Mouse (Mus musculus) gastrocnemius, postnatal 36 days (tissue): ENCODE data around the gene Nudt2. TPM values are rescaled to one million over a fixed set of nuclear protein-coding genes. Genes with fewer than 3 reads are reported as not detected.

Experiments
- DNase-seq, 2 experiments: peaks; one replicate each; pipeline ENCODE4 v3.0.0; 2022
- intact Hi-C: fragments of 180-260 bp; cut with DNase I; formaldehyde crosslinking; loops from one replicate; pipeline ENCODE4 v1.15.1; 2025
- total RNA-seq, 2 experiments: library from RNA; stranded (reverse); gene quantifications; 2 replicates each; pipeline ENCODE4 v1.2.3; 2021

Gene Nudt2
- total RNA-seq, 2 experiments from 2014 or later = 21.9 to 22.4 TPM

GRCm38 (mm10) chr4:41481601-41482017, 16.7 kb downstream of the Nudt2 start:
- intact Hi-C loops = no loop called here
- peak; percentile 54 to 74 for DNase-seq

- intact Hi-C loops = no loop called here
- DNase-seq = no peak
Observed at GRCm38 (mm10) chr4:41492951-41493350, 28.0 kb downstream of the Nudt2 start.

- intact Hi-C loops = no loop called here
- no peak for DNase-seq
Observed at GRCm38 (mm10) chr4:41493464-41494116, 28.6 kb downstream of the Nudt2 start.

- no peak for DNase-seq
- intact Hi-C loops = no loop called here
Observed at GRCm38 (mm10) chr4:41494378-41494777, 29.4 kb downstream of the Nudt2 start.

GRCm38 (mm10) chr4:41495076-41495475, 30.1 kb downstream of the Nudt2 start:
- intact Hi-C loops = no loop called here
- no peak for DNase-seq

- no peak for DNase-seq
- intact Hi-C loops = no loop called here
Observed at GRCm38 (mm10) chr4:41495850-41496249, 30.9 kb downstream of the Nudt2 start.

GRCm38 (mm10) chr4:41497046-41497445, 32.1 kb downstream of the Nudt2 start:
- intact Hi-C loops = no loop called here

GRCm38 (mm10) chr4:41497579-41497978, 32.6 kb downstream of the Nudt2 start:
- DNase-seq = no peak
- intact Hi-C loops = no loop called here

More at GRCm38 (mm10) chr4:41497046-41497445, 32.1 kb downstream of the Nudt2 start:
- no peak for DNase-seq

GRCm38 (mm10) chr4:41497995-41498845, 33.3 kb downstream of the Nudt2 start:
- no peak for DNase-seq
- intact Hi-C loops = loop anchor here (2.0 kb wide), 1 partner anchor 13 kb away; no protein-coding TSS in a partner anchor

GRCm38 (mm10) chr4:41498921-41499391, 34.0 kb downstream of the Nudt2 start:
- intact Hi-C loops = loop anchor here (2.0 kb wide), 1 partner anchor 14 kb away; no protein-coding TSS in a partner anchor
- no peak for DNase-seq

- intact Hi-C loops = loop anchor here (2.0 kb wide), 1 partner anchor 15 kb away; no protein-coding TSS in a partner anchor
- DNase-seq = no peak
Observed at GRCm38 (mm10) chr4:41499619-41500018, 34.7 kb downstream of the Nudt2 start.

GRCm38 (mm10) chr4:41500787-41501186, 35.8 kb downstream of the Nudt2 start:
- DNase-seq = no peak
- intact Hi-C loops = no loop called here

- DNase-seq = peak in 1 of 2 experiments; percentile 35
- intact Hi-C loops = no loop called here
Observed at GRCm38 (mm10) chr4:41502171-41502940, 37.4 kb downstream of the Nudt2 start.

GRCm38 (mm10) chr4:41502986-41503412, 38.0 kb downstream of the Nudt2 start, which contains the start of gene AI464131:
Gene AI464131 (minus strand): TSS chr4:41503076.
- peak; percentile 96 to 99 for DNase-seq
- intact Hi-C loops = no loop called here

GRCm38 (mm10) chr4:41504325-41504724, 39.4 kb downstream of the Nudt2 start:
- no peak for DNase-seq

GRCm38 (mm10) chr4:41505131-41505551, 40.2 kb downstream of the Nudt2 start:
- intact Hi-C loops = loop anchor here (2.0 kb wide), 1 partner anchor 36 kb away; no protein-coding TSS in a partner anchor

More at GRCm38 (mm10) chr4:41504325-41504724, 39.4 kb downstream of the Nudt2 start:
- intact Hi-C loops = loop anchor here (2.0 kb wide), 1 partner anchor 36 kb away; no protein-coding TSS in a partner anchor

GRCm38 (mm10) chr4:41506156-41506555, 41.2 kb downstream of the Nudt2 start:
- intact Hi-C loops = no loop called here
- DNase-seq = peak; percentile 36 to 57

More at GRCm38 (mm10) chr4:41505131-41505551, 40.2 kb downstream of the Nudt2 start:
- DNase-seq = no peak

GRCm38 (mm10) chr4:41506906-41507305, 42.0 kb downstream of the Nudt2 start:
- intact Hi-C loops = no loop called here
- peak; percentile 82 for DNase-seq

GRCm38 (mm10) chr4:41507326-41507924, 42.5 kb downstream of the Nudt2 start:
- intact Hi-C loops = no loop called here
- no peak for DNase-seq

GRCm38 (mm10) chr4:41507998-41508397, 43.0 kb downstream of the Nudt2 start:
- intact Hi-C loops = no loop called here
- DNase-seq = no peak
